Mouse (Mus musculus): ENCODE measurements at regions not wholly inside any gene's neighbourhood (a gene's known extent, or its start where the extent isn't known, plus 50 kb on each side); places are given as distances from the start of the nearest gene placed in this dataset.
"Not testable (repeated sequence)": the region's sequence is repeated elsewhere in the genome, so short reads cannot be mapped to it uniquely, and the experiment has no call there.

DNA sequence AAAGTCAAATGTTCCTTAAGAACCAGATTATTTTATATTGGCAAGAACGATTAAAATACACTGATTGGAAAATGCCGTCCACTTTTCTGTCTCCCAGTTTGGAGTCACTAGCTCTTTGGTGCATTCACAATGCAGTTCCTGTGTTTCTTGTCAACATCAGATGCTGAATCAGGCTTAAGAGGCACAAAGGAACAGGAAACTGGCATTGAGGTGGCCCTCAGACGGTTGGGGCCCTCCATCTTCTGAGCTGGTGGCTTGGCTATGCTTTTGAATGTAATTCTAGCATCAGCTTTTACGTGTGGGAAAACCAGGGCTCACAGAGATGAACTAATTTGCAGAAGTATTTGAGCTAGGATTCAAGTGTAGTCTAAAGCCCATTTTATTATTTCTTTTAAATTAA, 282.3 kb downstream of the Hace1 start:
- no peak for DNase-seq

DNA sequence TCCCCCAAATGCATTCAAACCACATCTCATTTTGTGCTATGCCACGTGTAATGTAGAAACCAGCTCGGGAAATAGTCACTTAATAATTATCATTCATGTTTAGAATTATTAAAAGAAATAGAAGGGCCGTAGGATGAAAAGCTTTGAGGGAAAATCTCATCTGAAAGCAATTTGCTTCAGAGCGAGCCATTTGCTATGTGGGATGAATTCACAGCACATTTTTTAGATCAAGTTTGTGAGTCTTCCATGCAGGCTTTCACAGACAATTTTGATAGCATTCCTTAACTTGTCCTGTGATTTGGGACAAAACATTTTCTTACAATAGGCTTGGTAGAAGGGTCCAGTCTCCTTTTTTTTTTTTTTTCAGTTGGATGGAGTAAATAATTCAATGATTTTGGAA, 283.1 kb downstream of the Hace1 start:
- no peak for DNase-seq

DNA sequence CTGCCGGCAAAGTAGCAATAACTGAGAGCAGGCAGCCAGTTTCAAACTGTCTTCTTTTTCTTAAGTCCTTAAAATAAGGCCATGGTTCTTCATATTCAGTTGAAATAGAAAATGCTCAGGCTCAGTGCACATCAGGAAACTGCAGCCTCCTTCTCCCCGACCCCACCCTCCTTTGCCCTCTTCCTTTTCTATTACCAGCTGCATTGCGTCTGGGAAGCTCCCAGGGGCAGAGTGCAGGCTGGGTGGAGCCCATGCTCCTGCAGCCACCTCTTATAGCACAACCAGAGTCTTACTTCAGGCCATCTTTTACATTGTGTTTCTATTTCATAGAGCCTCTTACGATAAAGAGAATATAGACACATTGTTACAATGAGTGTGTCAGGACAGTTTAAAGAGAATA, 288.2 kb downstream of the Hace1 start:
- DNase-seq = no peak

DNA sequence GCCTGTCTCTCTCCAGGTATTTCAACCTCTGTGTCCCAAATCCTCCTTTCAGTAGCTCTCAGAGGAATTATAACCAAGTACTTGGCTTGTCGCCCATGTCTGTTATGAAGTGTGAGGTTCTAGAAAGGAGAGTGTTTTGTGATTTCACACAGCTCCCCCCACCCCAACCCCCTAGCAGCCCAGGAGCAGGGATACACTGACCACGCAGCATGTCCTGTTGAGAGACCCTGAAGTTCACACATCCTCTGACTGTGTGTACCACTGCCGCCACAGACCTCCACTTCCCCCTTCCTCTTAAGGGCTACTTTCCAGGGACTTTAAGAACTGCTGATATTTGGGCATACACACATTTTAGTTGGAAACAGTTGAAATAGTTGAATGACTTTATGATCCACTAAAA, 289.2 kb downstream of the Hace1 start:
- no peak for DNase-seq

DNA sequence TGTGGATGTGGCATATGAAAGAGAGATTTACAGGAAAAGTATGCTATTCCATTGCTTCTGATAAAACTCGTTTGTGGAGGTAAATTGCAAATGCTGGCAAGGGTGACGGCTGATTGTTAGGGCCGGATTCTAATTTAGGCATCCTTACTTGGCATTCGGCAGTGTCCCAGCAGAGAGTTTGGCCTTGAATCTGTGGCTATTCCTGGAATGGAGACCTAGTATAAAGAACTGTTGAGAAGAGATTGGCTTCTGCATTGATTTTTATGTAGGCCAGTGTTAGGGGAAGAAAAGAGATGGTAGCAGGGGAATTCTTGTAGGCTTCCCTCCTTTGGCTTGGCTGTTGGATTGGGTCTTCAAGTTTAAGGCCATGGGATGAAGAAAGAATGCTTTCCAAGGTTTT, 293.4 kb downstream of the Hace1 start:
- DNase-seq = peak; percentile 20

DNA sequence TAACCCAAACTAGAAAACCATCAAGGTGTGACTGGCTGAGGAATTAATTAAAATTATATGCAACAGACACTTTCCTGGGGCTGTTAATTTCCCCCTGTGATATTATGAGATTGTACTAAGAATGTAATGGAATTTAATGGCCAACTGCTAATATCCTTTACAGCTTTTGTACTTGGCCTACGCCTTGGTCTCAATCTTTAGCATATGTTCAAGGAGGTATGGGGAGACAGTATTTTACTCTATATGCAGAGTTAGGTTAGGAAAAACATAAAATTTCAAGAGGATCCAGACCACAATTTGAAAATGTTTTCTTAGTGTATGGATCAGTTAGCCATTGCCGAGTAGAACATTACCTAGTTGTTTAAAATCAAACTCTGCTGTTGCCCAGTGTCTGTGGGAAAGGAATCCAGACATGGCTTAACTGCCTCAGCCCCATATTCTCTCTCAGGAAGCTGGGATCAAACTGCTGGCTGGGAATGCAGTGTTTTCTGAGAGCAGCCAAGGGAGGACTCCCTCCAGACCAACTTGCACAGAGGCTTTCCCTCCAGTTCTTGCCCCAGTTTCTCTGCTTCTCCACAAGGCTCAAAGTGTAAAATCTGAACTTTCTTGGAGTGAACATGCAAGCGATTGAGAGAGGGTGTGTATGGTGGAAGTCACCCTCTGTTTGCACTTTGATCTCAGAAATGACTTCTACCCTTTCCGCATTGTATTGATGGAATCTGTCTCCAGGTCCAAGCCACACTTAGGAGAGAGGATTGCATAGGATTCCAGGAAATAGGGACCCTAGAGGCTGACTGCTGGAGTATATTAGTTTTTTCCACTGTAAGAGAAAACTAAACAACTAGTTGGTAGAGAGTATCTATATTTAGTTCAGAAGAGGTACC, 294.6 kb downstream of the Hace1 start:
- no peak for DNase-seq

DNA sequence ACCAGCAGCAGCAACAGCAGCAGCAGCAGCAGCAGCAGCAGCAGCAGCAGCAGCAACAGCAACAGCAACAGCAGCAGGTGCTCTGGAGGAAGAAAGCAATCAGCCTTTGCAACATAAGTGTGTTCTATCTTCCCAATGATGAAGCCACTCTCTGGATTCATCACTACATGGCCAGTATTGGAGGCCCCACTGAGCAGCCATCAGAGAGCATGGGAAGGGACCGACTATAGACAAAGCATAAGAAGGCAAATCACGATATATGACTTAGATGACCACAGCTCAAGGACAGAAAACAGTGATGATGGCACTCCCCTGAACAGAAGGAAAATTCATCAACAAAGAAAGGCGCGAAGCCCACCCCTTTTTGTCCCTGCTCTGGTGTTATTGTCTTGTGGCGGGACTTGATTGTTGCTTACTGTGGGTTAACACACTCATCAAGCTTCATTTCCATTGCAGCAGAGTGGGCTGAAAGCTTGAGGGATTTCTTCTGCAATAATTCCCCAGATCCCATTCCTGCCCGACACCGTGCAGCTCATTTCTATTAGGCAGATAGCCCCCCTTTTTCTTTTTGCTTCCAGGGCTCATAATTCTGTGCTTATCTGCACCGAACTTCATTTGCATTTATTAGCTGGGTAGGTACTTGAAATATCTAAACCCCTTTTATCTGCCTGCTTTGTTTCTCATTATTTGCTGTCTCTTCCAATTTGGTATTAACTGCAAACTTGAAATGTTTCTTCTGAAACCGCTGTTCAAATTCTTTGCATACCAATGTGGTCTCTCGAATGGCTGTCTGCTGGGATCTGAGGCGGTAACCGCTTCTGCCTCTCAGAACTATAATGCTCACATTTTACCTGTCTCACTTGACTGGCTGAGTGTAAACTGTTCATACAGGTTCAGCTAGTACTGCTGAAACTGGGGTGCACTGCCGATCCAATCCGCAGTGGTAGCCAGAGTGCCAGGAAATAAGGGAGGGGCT, 296.5 kb downstream of the Hace1 start:
- no peak for DNase-seq

DNA sequence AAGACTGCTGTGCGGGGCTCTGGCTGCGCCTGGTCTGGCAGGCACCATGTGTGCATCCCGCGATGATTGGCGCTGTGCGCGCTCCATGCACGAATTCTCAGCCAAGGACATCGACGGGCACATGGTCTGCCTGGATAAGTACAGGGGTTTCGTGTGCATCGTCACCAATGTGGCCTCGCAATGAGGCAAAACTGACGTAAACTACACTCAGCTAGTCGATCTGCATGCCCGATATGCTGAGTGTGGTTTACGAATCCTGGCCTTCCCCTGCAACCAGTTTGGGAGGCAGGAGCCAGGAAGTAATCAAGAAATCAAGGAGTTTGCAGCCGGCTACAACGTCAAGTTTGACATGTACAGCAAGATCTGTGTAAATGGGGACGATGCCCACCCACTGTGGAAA, 297.7 kb downstream of the Hace1 start:
- not testable (repeated sequence) for DNase-seq

DNA sequence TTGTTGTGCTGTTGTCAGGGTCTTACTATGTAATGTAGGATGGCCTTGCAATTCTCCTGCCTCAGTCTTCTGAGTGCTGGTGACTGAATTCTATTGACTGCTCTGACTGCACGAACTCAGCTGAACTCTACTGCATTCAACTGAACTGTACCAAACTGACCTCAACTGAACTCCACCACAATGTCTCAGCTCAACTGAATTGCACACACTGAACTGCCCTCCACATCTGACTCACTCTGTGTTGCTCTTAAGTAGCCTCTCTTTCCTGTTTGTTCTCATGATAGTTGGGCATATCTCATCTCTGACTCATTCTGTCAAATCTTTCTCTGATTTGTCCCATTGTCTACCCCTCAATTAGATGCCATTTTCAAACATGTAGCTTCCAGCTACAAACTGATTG, 306.1 kb downstream of the Hace1 start:
- DNase-seq = no peak

DNA sequence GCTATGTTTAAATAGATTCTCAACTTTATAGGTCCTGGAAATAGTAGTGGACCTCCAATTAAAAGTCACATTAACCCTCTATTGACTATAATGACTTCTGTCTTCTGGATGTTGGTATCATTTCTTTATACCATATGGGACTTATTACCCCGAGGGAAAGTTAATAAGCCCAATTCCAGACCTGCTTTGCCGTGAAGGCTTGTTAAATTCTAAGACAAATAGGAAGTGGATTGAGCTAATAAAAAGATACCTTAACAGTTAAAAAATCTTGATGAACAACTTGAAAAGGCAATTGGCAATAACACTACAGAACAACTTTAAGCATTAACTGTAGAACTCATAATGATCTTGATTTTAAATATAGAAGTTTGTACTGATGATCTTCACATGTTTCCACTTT, 309.0 kb downstream of the Hace1 start:
- DNase-seq = no peak

DNA sequence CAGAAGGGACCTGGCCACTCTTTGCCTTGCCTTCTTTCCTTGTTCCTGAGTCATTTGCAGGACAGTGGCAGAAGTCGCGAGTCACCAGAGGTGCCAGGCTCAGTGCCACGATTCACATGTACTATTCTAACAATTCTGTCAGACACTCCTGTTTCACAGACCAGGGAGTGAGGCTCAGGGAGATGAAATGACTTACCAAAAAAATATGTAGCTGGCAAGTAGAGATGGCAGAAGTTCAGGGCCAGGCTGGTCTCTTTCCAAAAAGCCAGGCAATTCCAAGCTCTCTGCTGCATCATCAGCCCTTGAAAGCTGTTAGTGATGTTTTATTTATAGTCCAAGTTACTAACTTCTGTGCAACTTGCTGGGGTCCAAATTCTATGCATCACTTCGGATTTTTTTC, 311.2 kb downstream of the Hace1 start:
- no peak for DNase-seq

DNA sequence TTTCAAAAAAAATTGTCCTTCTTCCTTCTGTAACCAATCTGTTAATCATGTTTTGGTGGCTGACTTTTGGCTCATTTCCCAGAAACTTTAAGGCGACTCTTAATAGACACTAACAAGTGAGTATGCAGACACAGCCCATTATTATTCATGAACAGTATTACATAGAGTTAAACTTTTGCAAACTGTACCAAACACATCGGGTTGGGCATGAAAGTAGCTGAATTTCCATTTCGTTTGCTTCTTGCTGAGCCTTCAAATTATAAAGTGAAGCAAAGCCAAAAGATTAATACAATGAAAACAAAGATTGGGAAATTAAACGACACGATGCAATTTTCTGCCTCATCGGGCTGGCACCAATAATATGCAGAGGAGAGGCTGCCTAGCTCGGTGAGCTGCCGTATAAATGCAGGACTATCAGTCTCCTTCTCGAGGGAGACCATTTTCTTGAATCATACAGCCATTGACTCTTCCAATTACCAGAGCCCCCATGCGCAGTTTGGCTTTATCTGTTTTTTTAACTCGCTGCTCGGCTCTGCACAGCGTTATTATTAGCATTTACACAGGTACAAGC, 311.8 kb downstream of the Hace1 start:
- no peak for DNase-seq

DNA sequence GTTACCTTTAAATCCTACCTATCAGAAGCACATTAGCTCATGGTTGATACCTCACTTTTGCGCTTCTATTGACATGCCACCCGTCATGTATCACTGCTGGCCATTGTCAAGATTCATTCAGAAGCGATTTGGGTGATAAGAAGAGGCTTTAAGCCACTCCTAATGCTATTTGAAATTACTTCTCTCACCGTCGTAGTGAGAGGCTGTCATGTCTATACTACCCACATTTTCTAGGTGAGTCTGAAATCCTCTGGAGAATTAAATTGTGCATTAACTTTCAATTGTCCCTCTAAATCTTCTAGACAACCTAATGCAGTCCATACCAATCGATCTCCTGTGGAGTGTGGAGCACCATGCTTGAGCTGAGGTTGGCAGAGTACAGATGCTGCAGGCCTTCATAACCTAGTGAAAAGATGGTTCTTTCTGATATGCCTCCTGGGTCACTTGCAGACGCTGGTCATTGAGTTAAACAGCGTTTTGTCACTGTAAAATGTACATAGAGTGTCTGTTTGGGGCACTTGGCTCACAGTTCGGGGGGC, 312.5 kb downstream of the Hace1 start:
- no peak for DNase-seq

DNA sequence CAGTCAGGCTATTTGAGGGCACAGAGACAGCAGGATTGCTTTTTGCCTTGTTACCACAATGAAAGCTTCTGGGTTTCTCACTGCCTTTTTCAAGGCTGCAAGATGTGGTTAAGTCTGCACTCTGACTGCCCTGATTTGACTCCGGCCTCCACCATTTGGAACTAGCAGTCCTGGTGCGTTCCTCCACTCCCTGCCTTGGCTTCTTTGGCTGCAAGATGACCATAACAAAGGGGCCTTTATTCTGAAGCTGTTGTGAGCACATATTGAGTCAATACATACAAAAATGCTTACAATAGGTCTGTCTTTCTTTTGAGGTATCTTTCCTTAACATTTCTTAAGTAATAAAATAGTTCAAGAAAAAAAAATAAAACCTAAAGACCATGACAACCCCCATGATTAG, 314.8 kb downstream of the Hace1 start:
- no peak for DNase-seq

DNA sequence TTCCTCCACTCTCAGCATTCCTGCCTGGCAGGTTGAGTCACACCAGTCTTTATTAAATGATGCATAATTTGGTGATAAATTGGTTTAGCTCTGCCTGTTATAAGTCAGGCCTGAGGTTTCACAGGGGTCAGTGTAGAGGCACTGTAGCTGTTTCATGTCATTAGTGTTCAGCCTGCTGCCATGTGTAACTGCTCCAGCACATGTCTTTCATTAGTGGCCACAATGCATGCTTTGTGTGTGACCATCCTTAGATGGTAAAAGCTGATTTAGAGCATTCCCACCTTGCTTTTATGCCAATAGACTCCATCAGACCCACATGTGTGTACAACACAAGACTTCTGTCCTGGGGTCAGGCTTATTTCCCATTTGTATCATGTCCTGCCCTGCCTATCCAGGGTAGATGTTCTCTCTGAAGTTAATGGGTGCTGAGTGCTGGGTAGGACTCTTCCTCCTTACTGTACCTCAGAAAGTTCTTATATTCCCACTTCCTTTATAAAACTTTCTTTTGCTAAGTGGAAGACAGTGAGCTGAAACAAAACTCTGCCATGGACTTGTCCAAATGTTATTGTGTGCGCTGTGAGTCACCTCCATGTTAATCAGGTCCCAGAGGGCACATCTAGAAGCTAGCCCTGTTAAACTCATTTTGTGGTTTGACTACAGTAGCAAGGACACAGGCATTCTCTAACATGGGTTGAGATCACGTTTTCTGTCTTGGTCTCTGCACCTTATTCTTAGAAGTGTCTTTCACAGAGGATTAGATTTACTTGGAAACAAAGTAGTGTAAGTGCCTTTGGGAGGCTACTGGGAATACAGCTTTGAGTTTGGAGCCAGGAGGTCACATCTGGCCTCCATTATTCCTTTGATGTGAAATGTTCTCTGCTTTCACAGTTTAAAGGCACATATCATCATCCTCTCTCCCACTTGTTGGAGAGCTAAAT, 316.5 kb downstream of the Hace1 start:
- no peak for DNase-seq

DNA sequence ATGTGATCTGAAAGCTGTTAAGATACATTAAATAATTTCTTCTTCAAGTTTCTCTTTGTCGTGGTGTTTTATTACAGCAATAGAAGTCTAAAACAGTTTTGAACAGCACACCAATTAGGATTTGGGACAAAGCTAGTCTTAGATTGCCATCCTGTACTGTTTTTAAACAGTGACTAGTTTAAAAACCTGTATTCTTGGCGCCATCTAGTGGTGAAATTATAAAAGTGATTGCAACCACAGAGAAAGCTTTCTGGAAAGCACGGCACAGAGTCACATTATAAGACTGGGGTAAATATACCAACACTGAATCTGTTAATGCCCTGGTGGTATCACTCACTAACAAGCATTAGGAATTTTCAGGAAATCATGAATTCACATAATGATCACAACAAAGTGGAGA, 339.3 kb downstream of the Hace1 start:
- DNase-seq = peak; percentile 9

DNA sequence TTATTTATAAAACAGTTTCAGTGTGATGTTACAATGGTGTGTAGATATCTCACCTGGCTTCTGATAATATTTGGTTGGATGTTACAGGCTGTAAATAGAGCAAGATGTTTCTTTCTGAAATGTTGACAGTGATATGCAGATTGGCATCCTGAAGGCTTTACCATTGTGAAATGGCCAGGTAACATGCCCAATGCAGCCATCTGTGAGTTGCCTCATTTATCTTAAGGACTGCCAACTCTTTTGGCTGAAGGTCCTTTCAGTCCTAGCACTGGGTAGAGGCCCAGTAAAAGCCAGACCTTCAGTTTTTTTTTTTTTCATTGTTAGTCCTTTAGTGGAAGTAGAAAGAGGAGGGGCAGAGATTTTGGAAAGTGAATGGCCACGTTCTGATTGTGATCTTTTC, 348.1 kb downstream of the Hace1 start:
- no peak for DNase-seq

DNA sequence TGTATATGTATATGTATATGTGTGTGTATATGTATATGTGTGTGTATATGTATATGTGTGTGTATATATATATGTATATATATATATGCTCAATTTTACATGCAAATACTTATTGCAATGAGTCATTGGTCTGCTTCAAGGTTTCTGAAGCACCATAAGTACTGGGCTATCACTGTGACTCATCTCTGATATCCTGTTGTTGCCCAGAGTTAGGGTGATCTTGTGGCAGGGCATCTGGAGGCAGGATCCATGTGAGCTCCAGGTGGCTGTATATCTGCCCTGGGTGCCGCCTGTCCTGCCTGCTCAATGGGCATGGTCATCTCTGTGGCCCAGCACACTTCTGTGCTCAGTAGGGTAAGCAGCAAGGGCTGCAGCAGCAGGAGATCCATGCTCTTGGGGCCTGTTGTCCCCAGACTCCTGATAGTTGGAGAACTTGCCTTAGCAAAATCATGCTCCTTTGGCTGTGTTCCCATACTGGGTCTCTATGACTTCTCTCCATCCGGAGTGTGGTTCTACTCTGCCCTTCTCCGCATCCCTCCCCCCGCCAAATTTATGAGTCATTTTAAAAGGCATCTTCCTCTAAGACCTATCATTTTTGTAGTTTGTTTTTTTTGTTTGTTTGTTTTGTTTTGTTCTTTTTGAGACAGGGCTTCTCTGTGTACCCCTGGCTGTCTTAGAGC, 356.1 kb downstream of the Hace1 start:
- DNase-seq = no peak

DNA sequence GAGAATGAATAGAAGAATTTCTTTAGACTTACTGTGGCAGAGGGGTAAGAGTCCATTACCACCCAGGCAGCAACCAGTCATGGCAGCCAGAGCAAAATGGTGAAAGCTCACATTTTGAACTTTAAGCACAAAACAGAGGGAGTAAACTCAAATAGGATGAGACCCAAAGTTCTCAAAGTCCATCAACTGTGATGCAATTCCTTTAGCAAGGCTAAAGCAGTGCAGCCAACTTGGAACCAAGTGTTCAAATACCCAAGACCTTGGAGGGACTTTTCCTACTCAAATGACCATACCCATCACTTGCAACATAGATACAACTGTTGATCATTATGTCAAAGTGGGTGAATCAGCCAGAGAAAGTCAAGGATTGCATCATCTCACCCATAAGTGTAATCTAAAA, 380.1 kb downstream of the Hace1 start:
- no peak for DNase-seq

DNA sequence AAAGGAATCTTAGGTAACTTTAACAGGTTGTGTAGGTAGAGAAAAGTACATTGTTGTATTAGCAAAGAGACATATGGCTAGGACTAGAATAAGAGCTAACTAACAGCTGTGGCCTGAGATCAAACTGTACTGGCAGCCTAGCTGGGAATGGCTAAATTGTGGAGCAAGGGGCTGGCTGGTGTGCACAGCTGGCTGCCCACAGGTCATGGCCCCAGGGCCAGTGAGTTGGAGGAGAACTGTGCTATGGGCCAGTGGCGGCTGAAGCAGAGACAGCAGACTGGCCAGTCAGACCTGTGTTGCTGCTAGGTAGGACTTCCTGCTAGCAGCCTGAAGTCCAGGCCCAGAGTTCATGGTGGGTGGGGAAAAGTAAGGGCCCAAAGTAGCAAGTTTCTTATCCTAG, 394.6 kb downstream of the Hace1 start:
- no peak for DNase-seq

DNA sequence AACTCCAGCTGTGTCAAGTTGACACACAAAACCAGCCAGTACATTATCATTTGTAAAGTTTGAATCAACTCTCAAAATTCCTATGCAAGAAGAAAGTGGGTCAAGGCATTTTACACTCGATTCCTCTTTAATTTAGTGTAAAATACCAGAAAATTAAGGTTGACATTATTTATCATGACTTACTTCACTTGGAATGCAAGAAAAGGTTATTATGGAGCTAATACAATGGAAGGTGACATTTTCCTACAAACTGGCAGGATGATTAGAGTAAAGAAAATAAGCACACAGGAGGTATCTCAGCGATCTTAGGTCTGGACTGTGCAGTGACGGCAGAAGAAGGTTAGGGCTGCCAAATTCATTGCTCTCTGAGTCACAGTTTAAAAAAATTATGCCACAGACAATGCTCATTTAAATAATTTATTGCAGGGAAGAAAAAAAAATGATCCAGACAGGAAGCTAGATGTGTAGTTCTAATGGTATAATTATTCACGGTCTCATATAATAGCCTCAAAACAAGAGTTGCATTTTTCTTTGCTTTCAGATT, 405.2 kb downstream of the Hace1 start:
- DNase-seq = no peak

Data from cerebellum, adult 8-10 months (tissue).